Mouse (Mus musculus): Measurements from ENCODE around the gene Zbtb43. TPM values are rescaled to one million over a fixed set of nuclear protein-coding genes. Genes with fewer than 3 reads are reported as not detected.

Zbtb43 gene
- total and polyA plus RNA-seq, 2 experiments from 2014 or later = 21.2 to 39.6 TPM

DNA sequence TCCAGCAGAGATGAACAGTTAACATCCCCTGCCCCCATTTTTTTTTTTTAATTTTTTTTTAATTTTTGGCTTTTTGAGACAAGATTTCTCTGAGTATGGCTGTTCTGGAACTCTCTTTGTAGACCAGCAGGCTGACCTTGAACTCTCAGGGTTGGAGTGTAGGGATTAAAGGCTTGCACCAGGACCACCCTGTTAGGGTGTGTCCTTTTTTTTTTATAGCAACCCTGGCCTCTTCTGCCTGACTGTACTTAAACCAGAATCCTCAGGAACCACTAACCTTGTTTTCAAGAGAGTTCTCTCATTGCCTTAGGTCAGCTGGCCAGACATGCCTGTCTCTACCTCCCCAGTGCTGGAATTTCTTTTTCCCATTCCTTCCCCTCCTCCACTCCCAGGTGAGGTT lies 23.5 kb downstream of the Zbtb43 start:
- DNase-seq (ENCODE audit: low spot score) (no peak), ATAC-seq (ENCODE audit: low FRiP score) (no peak)
- no peak overlapping the region for H3K9ac ChIP-seq (replicated peaks; ENCODE audit: low read length, poor library complexity, severe bottlenecking)
- no peaks in the 10 kb centered on the region for H3K27me3 ChIP-seq (ENCODE audit: insufficient read depth, low read length)
- no peak for TF ChIP-seq CTCF (IDR thresholded peaks at IDR 0.05)
- no peak overlapping the region for H3K4me3 ChIP-seq (ENCODE audit: low read depth, low read length)
- H3K36me3 ChIP-seq (ENCODE audit: insufficient read depth, low read length) = peaks cover 11% of the 10 kb centered on the region; the same call in 1 of the 2 replicates
- no peak overlapping the region for H3K4me2 ChIP-seq (ENCODE audit: low read depth, low read length, poor library complexity, severe bottlenecking)
- H3K27ac ChIP-seq (ENCODE audit: low read depth, low read length) = no peak overlapping the region
- H3K9me3 ChIP-seq (ENCODE audit: low read length) = no peaks in the 10 kb centered on the region
- H3K4me1 ChIP-seq (ENCODE audit: insufficient read depth, low read length) = 0 out of 2 replicates have a peak, but pooled peaks cover 5% of the 10 kb centered on the region

DNA sequence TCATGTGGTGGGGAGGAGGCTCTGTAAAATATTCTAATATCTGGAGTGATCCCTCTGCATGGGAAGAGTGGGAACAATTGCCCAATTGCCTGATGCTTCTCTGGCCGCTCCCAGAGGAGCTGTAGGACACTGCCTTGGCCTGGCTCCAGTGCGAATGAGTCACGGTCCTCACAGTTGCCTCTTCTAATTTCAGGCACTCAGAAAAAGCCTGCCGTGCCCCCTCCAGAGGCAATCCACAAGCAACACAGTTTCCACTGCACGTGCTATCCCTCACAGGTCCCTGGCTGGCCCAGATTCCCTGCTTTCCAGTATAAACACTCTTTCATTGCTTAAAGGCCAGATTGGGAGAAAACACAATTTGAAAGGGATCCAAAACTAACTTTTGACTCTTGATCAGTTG lies 24.0 kb downstream of the Zbtb43 start:
- WGBS = 31% methylated on average over 5 of the region's 5 CpGs
- no peak for ATAC-seq (ENCODE audit: low FRiP score)

DNA sequence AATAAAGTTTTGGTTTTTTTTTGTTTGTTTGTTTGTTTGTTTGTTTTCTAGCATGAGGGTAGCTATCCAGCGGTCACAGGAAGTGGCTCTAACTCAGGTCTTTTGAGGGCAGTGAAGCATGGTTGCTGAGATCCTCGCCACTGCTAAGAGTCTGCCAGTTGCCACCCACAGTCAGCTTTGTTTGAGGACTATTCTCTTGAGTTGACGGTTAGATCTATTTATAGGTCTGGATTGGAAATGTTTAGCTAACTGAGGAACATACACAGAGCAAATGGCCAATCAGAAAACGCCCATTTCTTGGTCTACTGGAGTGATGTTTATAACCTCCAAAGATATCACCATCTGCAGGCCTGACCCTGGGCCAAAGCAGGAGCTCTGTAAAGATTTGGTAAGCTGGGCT lies 25.7 kb downstream of the Zbtb43 start:
- ATAC-seq (ENCODE audit: low FRiP score) (no peak), DNase-seq (ENCODE audit: low spot score) (no peak)
- Histone ChIP-seq H3K4me1 (ENCODE audit: insufficient read depth, low read length) (0 out of 2 replicates have a peak, but pooled peaks cover 5% of the 10 kb centered on the region), H3K27ac (ENCODE audit: low read depth, low read length) (no peak overlapping the region), H3K4me3 (ENCODE audit: low read depth, low read length) (no peak overlapping the region), H3K9me3 (ENCODE audit: low read length) (no peaks in the 10 kb centered on the region), H3K4me2 (ENCODE audit: low read depth, low read length, poor library complexity, severe bottlenecking) (no peak overlapping the region), H3K36me3 (ENCODE audit: insufficient read depth, low read length) (no peaks in the 10 kb centered on the region; the same call in 1 of the 2 replicates), H3K27me3 (ENCODE audit: insufficient read depth, low read length) (no peaks in the 10 kb centered on the region), H3K9ac (replicated peaks; ENCODE audit: low read length, poor library complexity, severe bottlenecking) (no peak overlapping the region)
- 63% methylated on average over 4 of the region's 4 CpGs for WGBS
- no peak for TF ChIP-seq CTCF (IDR thresholded peaks at IDR 0.05)

More for the DNA sequence above, 24.0 kb downstream of the Zbtb43 start:
- no peaks in the 10 kb centered on the region for H3K27me3 ChIP-seq (ENCODE audit: insufficient read depth, low read length)
- H3K4me1 ChIP-seq (ENCODE audit: insufficient read depth, low read length) = 0 out of 2 replicates have a peak, but pooled peaks cover 5% of the 10 kb centered on the region
- no peak overlapping the region for H3K4me3 ChIP-seq (ENCODE audit: low read depth, low read length)
- H3K9me3 ChIP-seq (ENCODE audit: low read length) = no peaks in the 10 kb centered on the region
- H3K4me2 ChIP-seq (ENCODE audit: low read depth, low read length, poor library complexity, severe bottlenecking) = no peak overlapping the region
- DNase-seq (ENCODE audit: low spot score) = peak; percentile 85
- H3K9ac ChIP-seq (replicated peaks; ENCODE audit: low read length, poor library complexity, severe bottlenecking) = no peak overlapping the region
- H3K36me3 ChIP-seq (ENCODE audit: insufficient read depth, low read length) = peaks cover 7% of the 10 kb centered on the region; the same call in 1 of the 2 replicates
- H3K27ac ChIP-seq (ENCODE audit: low read depth, low read length) = no peak overlapping the region
- TF ChIP-seq CTCF (IDR thresholded peaks at IDR 0.05) = 0 out of 2 replicates have a peak, but pooled peaks have one; percentile 16

- 21% methylated on average over 4 of the region's 4 CpGs for WGBS
- ATAC-seq (ENCODE audit: low FRiP score) = peak; percentile 39; the same call in 1 of the 2 replicates
- DNase-seq (ENCODE audit: low spot score) = peak; percentile 71
Measured at GRCm38 (mm10) chr2:33440893-33441292, 27.5 kb downstream of the Zbtb43 start.

DNA sequence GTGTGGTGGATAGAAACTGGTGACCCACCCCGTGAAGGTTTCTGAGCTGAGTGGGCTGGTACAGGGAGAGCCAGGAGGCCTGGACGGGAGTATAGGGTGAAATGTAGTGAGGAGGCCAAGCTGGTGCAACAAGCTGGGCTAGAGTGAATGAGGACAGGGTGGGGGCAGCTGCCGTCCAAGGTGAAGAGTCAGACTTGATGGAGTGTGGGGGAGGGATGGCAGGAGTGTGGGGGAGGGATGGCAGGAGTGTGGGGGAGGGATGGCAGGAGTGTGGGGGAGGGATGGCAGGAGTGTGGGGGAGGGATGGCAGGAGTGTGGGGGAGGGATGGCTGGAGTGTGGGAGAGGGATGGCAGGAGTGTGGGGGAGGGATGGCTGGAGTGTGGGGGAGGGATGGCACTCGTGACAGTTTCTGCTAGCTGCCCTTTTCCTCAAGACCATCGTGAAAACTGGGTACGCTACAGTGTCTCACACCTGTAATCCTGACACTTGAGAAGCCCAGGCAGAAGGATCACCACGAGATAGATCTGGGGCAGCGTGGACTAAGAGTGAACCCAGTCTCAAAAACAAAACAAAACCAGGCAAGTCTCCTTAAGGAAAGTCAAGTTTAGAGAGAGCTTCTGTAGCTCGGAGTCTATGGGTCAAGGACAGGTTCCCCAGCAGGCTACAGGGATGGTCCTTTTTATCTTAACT lies 28.2 kb downstream of the Zbtb43 start:
- no peak overlapping the region for H3K4me3 ChIP-seq (ENCODE audit: low read depth, low read length)
- no peaks in the 10 kb centered on the region for H3K36me3 ChIP-seq (ENCODE audit: insufficient read depth, low read length)
- no peak overlapping the region for H3K27ac ChIP-seq (ENCODE audit: low read depth, low read length)
- no peak for DNase-seq (ENCODE audit: low spot score)
- no peak for ATAC-seq (ENCODE audit: low FRiP score)
- WGBS = 27% methylated on average over 9 of the region's 9 CpGs
- TF ChIP-seq CTCF (IDR thresholded peaks at IDR 0.05) = no peak
- no peaks in the 10 kb centered on the region for H3K9me3 ChIP-seq (ENCODE audit: low read length)
- no peak overlapping the region for H3K4me2 ChIP-seq (ENCODE audit: low read depth, low read length, poor library complexity, severe bottlenecking)
- no peak overlapping the region for H3K9ac ChIP-seq (replicated peaks; ENCODE audit: low read length, poor library complexity, severe bottlenecking)
- peaks cover 11% of the 10 kb centered on the region; the same call in 1 of the 2 replicates for H3K4me1 ChIP-seq (ENCODE audit: insufficient read depth, low read length)
- H3K27me3 ChIP-seq (ENCODE audit: insufficient read depth, low read length) = no peaks in the 10 kb centered on the region

More at GRCm38 (mm10) chr2:33440893-33441292, 27.5 kb downstream of the Zbtb43 start:
- H3K36me3 ChIP-seq (ENCODE audit: insufficient read depth, low read length) = no peaks in the 10 kb centered on the region
- no peak overlapping the region for H3K27ac ChIP-seq (ENCODE audit: low read depth, low read length)
- no peak overlapping the region for H3K4me2 ChIP-seq (ENCODE audit: low read depth, low read length, poor library complexity, severe bottlenecking)
- H3K9ac ChIP-seq (replicated peaks; ENCODE audit: low read length, poor library complexity, severe bottlenecking) = no peak overlapping the region
- peaks cover 5% of the 10 kb centered on the region; the same call in 1 of the 2 replicates for H3K4me1 ChIP-seq (ENCODE audit: insufficient read depth, low read length)
- no peak for TF ChIP-seq CTCF (IDR thresholded peaks at IDR 0.05)
- H3K27me3 ChIP-seq (ENCODE audit: insufficient read depth, low read length) = no peaks in the 10 kb centered on the region
- no peaks in the 10 kb centered on the region for H3K9me3 ChIP-seq (ENCODE audit: low read length)
- no peak overlapping the region for H3K4me3 ChIP-seq (ENCODE audit: low read depth, low read length)

- no peak for TF ChIP-seq CTCF (IDR thresholded peaks at IDR 0.05)
- 9% methylated on average over 8 of the region's 8 CpGs for WGBS
- no peak overlapping the region for H3K9ac ChIP-seq (replicated peaks; ENCODE audit: low read length, poor library complexity, severe bottlenecking)
- DNase-seq (ENCODE audit: low spot score) = no peak
- H3K9me3 ChIP-seq (ENCODE audit: low read length) = no peaks in the 10 kb centered on the region
- no peaks in the 10 kb centered on the region for H3K36me3 ChIP-seq (ENCODE audit: insufficient read depth, low read length)
- peaks cover 11% of the 10 kb centered on the region; the same call in 1 of the 2 replicates for H3K4me1 ChIP-seq (ENCODE audit: insufficient read depth, low read length)
- no peak overlapping the region for H3K4me2 ChIP-seq (ENCODE audit: low read depth, low read length, poor library complexity, severe bottlenecking)
- no peak overlapping the region for H3K4me3 ChIP-seq (ENCODE audit: low read depth, low read length)
- ATAC-seq (ENCODE audit: low FRiP score) = no peak
- no peaks in the 10 kb centered on the region for H3K27me3 ChIP-seq (ENCODE audit: insufficient read depth, low read length)
- H3K27ac ChIP-seq (ENCODE audit: low read depth, low read length) = no peak overlapping the region
Measured at GRCm38 (mm10) chr2:33439471-33439881, 28.9 kb downstream of the Zbtb43 start.

Measured in midbrain, postnatal 0 days (tissue).